ENCODE assay signal across 10 mouse cellular contexts in genomic region chr8:35904711-35905450, GRCm38 (mm10).
DNase-seq lines count a peak whose midpoint lies in the region; ATAC-seq and TF ChIP-seq lines count a peak whose summit lies in the region.
"Had no signal": no experiment of that assay in that cellular context is flagged by ENCODE, and none has a peak within 500 bp of the region (broad histone marks: within the 10 kb centered on the region; RNA-seq: fewer than 3 reads in every experiment).

No protein-coding gene starts in this region.

- H3K36me3 ChIP-seq in kidney, postnatal 0 days (ENCODE audit: insufficient read depth, low read length) = no peaks in the 10 kb centered on the region
- H3K36me3 ChIP-seq: embryonic facial prominence, embryonic 15.5 days had no signal

- ATAC-seq in kidney, postnatal 0 days (replicated peaks; ENCODE audit: low FRiP score, low read depth) = no peak
- ATAC-seq in cerebellum, adult (ENCODE audit: insufficient number of reproducible peaks, low FRiP score, low TSS enrichment) = peak; percentile 63; the same call in 1 of the 2 replicates

- no peaks in the 10 kb centered on the region for H3K27me3 ChIP-seq in kidney, postnatal 0 days (ENCODE audit: insufficient read depth, low read length)
- H3K27me3 ChIP-seq: embryonic facial prominence, embryonic 15.5 days had no signal

- no peak overlapping the region for H3K9ac ChIP-seq in kidney, postnatal 0 days (ENCODE audit: low read depth, low read length)
- H3K9ac ChIP-seq: embryonic facial prominence, embryonic 15.5 days had no signal

- H3K4me2 ChIP-seq in kidney, postnatal 0 days (ENCODE audit: low read length) = no peak overlapping the region
- H3K4me2 ChIP-seq: embryonic facial prominence, embryonic 15.5 days had no signal

- TF ChIP-seq CTCF in kidney, postnatal 0 days (IDR thresholded peaks at IDR 0.05; ENCODE audit: low read depth) = no peak

- peak; percentile 45 for DNase-seq in embryo, embryonic 10.5 days (ENCODE audit: low spot score)
- DNase-seq in embryo, embryonic 9.5 days (ENCODE audit: extremely low spot score) = no peak
- DNase-seq in kidney, postnatal 0 days (ENCODE audit: low spot score) = peak; percentile 46
- DNase-seq in kidney, adult 8-10 months = no peak
- peak; percentile 42 for DNase-seq in fat pad, adult 2 months (ENCODE audit: extremely low read depth, low read depth, low spot score)
- DNase-seq in right cerebral cortex, postnatal 25 days = no peak
- no peak for DNase-seq in frontal cortex, postnatal 36 days (ENCODE audit: low spot score in 2 of 2)
- DNase-seq: kidney, adult 18-20 months had no signal

- H3K4me3 ChIP-seq in kidney, postnatal 0 days (replicated peaks; ENCODE audit: low read depth, low read length) = no peak overlapping the region
- H3K4me3 ChIP-seq: embryonic facial prominence, embryonic 15.5 days had no signal

- 36% methylated on average over 7 of the region's 7 CpGs for WGBS in kidney, postnatal 0 days

- no peaks in the 10 kb centered on the region for H3K9me3 ChIP-seq in kidney, postnatal 0 days (replicated peaks; ENCODE audit: low read length)
- H3K9me3 ChIP-seq: embryonic facial prominence, embryonic 15.5 days had no signal

- H3K4me1 ChIP-seq in kidney, postnatal 0 days (replicated peaks; ENCODE audit: insufficient read depth, low read length) = no peaks in the 10 kb centered on the region
- H3K4me1 ChIP-seq: embryonic facial prominence, embryonic 15.5 days had no signal

- H3K27ac ChIP-seq in kidney, postnatal 0 days = no peak overlapping the region
- H3K27ac ChIP-seq: embryonic facial prominence, embryonic 15.5 days had no signal

Comparison
In these comparisons a context has a peak if more than half of its experiments do, and no peak if none do; other contexts are left out.
1. DNase-seq: peak in embryo, embryonic 10.5 days (single experiment), kidney, postnatal 0 days (single experiment) and fat pad, adult 2 months (single experiment); none in embryo, embryonic 9.5 days (single experiment), kidney, adult 8-10 months (0 of 2), right cerebral cortex, postnatal 25 days (single experiment) and frontal cortex, postnatal 36 days (0 of 2).